Mouse (Mus musculus) layer of hippocampus, adult 9-10 months (tissue): ENCODE measurements around the gene Ccdc159.

Experiments used
- DNase-seq: peaks from one replicate; pipeline ENCODE4 v3.0.0; 2022; ENCODE audit warnings: low spot score

Gene Ccdc159

DNA sequence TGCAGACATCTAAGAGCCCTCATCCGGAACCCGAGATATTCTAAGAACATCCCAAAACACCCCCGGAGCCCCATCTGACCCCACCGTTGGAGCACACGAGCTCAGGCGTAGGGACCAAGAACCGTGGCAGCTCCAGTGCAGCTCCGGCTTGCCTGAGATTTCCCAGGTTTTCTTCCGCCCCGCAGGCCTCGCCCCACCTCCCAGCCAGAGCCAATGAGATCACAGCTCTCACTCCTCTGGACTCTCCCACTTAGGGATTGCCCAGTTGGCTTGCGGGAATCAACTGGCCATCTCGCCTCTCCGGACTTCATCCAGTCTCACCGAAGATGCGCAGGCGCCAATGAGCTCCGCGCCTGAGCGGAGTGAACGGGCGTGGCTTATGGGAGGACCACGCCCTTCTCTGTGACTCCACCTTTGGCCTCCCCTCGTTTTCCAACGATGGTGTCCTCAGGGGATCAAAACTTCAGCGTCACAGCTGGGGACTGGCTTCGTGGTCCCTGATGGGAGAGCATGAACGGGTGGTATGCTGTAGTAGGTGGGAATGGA is at the start of gene Ccdc159, which contains the start of gene Tmem205:
TSS of gene Ccdc159 (plus strand) at position 264 of the 546 bp plus-strand sequence.
TSS of gene Tmem205 (minus strand) at position 349 of the 546 bp plus-strand sequence.
- DNase-seq: peak; percentile 83

DNA sequence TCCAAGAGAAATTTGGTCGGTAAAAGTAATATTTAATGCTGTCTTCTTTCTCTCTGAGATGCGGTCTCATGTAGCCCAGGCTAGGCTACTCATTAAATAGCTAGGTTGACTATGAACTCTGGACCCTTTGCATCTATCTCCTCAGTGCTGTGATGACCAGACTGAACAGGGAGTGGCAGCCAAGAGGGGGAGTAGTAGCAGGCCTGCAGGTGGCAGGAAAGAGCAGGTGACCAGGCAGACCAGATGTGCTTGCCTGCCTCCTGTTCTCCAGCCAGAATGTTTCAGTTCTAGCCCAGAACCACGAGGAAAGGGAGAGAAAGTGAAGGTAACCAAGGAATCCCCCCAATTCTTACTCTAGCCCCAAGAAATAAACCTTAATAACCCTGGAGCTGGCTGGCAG is 38.0 kb upstream of the Ccdc159 start:
- no peak for DNase-seq

DNA sequence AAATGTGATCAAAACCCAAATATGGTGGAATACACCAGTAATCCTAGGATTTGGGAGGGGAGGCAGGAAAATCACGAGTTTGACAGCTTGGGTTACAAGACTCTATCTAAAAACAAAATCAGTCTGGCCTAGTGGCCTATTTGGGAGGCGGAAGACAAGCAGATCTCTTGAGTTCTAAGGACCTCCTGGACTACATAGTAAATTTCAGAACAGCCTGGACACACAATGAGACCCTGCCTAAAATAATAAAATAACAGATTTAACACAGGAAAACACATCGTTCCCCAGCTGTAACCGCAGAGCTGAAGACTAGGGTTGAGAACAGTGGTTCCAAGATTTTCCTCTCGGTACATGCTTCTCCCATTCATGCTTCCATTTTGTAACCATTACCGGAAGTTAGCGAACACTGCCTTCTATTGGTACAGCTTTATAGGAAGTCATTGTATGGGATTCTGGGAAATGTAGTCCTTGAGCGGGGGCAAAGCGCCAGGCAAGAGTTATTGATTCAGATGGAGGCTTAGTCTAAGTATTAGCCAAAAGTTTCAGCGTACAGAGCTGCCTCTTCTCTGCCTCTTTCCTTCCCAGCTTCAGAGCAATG is 25.9 kb upstream of the Ccdc159 start:
- DNase-seq: peak; percentile 83

DNA sequence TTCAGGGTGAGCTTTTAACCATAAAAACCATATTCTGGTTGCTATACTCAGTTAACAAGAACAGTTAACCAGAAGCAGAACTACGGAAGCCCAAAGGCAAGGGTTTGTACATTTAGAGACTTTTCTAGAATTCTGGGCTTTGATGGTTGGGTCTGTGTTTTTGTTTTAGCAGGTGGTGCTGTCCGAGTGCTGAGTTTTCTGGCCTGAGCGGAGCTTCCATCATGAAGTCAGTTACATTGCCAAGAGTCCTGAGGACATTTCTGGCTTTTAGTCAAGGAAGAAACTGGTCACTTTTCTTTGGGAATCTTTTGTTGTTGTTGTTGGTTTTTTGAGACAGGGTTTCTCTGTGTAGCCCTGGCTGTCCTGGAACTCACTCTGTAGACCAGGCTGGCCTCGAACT is 23.2 kb upstream of the Ccdc159 start:
- no peak for DNase-seq

DNA sequence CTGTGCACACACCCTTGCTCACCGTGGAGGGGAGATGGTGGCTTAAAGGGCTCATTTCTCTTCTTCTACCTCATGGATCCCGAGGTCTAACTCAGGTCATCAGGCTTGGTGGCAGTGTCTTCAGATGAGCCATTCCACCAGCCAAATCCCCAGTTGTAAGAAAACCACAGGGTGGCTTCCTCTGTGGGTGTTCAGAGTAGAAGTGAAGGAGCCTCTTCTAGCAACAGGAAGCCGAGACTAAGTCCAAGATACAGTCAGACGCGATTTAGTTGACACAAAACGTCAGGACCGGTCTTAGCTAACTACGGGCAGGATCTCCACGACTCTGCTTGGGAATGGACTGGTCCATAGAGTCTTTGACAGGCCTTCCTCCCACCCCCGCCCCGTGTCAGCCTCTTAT is 19.1 kb upstream of the Ccdc159 start:
- DNase-seq: no peak

DNA sequence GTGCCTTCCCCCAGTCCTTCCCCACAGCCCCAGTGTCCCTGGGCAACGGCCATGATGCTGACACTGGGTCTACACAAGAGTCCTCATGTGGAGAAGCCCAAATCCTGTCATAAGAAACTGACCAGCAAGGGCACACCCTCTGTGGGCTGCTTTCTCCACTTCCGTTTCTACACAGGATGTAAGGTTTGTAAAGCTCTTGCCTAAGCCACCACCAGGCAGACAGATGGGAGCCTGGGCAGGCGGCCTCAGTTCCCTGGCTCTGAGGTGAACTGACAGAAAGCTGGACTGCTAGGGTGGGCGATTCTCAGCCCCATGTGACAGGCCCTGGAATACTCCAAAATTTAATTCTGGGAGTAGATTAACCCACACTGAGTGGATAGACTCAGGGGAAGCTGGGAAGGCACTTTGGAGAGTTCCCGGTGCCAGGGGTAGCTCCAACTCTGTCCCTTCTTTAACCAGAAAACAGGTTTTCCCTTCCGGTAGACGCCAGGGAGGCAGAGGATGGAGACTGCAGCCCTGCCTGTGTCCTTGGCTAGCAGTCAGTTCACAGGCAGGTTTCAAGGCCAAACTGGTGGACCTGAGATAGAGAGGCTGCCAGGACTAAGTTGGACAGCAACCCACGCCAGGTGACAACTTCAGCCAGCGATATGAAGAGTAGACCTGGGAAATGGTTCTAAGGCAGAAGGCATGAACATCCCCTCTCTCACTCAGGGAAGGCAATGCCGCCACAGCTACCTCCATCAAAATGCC is 17.6 kb upstream of the Ccdc159 start:
- no peak for DNase-seq

DNA sequence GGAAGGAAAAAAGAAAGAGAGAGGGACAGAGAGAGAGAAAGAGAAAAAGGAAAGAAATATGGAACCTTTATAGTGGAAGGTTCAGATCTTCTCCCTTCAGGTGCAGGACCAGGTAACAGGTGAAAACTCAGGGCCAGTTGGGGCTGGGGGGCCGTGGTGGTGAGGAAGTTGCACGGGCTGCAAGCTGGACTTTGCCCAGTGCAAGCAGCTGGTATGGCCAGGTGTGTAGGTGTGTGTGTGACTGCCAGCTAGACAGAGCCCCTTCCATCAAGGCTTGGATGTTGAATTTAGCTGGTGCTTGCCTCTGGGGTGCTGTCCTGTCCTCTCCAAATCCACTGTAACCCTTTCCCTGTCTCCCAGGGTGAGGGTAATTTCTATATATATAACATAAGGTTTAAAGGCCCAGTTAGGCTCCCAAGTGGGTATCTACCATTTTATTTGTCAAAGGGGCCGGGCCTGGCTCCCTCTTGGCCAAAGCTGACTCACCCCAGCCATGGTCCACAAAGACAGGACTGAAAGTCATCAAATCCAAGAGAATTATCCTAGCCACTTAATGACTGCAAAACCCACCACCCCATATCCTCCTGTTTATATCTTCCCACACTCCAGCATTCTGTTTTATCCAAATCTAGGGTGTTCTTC is 10.3 kb upstream of the Ccdc159 start:
- no peak for DNase-seq

DNA sequence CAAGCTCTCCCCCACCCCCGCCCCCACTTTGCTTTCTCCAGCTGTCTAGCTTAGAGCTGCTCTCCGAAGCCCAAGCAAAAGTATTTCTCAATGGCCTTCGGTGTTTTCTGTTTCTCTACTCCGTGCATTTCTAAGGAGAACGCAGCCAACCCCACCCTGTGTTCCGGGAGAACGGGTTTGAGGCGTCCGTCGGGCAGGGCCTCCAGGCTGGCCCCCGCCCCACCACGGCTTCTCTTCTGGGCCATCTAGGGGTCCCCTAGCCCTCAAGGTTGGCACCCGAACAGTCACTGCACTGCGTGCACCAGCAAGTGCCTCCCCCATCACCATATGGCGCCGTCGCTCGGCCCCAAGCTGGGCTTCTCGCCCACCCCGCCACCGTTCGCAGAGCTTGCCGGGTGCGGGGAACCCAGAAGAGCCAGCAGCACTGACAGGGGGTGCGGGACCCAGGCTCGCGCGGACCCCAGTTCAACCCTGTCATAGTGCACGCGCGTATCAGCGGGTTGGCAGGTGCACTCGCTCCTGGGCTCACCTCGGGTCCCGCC is 9.7 kb upstream of the Ccdc159 start:
- peak; percentile 53 for DNase-seq

DNA sequence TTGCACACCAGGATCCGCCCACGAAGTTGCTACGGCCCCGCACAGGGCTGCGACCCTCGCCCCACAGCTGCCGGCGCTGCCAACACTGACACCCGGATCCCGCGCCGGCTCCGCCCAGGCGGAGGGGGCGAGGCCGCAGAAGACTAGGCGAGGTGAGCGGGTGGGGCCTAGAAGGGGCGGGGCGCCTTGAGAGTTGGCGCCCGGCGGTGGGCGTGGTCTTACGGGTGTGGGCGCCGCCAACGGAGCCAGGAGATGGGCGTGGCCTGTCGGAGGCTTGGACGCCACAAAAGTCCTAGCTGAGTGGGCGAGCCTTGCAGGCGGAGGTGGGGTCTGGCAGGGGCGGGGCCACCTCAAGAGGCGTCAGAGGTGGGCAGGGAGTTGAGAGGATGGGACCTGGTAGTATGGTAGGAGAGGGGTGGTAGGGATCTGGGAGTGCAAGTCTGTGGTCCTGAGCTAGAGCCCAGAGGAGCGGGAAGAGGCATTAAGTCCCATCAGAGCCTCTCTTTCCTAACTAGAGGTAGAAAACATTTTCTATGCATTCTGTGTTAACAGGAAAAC is 9.2 kb upstream of the Ccdc159 start, which contains the start of gene Rab3d:
TSS of gene Rab3d (minus strand) at position 158 of the 558 bp plus-strand sequence.
- peak; percentile 70 for DNase-seq

DNA sequence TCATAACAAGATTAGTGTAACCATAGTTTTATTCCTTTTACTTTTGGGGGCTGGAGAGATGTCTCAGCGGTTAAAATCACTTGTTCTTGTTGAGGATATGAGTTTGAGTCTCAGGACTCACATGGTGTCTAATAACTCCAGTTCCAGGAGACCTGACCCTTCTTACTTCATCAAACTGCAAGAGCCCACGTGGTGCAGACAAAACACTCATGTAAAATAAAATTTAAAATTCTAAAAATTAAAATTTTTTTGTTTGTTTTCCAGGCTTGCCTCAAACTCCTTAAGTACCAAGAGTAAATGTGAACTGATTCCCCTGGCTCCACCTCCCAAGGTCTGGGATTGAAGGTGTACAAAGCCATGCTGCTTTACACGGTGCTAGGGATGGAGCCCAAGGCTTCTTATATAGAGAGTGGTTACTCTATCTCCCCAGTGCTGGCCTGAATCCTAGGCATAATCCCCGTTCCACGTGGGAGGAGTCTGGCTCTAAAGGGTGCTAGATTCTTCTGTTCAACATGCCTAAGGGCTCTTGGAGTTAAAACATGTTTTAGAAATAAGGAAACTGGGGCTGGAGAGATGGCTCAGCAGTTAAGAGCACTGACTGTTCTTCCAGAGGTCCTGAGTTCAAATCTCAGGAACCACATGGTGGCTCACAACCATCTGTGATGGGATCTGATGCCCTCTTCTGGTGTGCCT is 8.4 kb upstream of the Ccdc159 start:
- no peak for DNase-seq

DNA sequence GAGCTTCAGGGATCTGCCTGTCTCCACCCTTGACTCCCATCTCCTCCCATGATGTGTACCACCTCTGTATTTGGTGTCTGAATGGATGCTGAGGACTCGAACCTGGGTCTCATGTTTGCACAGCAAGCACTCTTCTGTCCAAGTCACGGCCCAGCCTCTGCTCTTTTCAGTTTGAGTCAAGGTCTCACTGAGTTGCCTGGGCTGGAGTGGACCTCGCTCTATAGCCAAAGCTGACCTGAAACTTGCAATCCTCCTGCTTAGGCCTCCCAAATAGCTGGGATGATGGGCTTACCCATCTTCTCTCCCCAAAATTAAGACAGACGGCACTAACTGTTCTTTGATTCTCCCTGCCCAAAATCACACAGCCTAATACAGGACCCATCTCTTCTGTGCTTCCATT is 4.2 kb upstream of the Ccdc159 start:
- DNase-seq: no peak

DNA sequence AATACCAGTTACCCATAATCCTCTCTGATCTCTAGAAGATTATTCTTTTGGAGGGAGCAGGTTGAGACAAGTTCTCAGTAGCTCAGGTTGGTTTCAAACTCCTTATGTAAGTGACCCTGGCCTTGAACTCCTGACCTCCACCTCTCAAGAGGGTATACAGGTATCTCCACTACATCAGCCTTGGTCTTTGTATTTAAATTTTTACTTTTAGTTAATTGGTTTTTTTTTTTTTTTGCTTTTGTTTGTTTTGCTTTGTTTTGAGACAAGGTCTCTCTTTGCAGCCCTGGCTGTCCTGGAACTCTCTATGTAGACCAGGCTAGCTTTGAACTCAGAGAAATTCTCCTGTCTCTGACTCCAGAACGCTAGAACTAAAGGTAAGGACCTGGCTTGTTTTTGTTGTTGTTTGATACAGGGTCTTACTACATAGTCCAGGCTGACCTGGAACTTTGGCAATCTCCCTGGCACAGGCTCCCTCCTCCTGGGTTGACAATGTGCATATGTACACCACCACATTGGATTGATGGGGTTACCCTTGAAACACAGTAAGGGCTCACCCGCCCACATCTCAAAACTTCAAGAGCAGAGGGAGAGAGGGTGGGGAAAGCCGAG is 3.7 kb upstream of the Ccdc159 start:
- no peak for DNase-seq

DNA sequence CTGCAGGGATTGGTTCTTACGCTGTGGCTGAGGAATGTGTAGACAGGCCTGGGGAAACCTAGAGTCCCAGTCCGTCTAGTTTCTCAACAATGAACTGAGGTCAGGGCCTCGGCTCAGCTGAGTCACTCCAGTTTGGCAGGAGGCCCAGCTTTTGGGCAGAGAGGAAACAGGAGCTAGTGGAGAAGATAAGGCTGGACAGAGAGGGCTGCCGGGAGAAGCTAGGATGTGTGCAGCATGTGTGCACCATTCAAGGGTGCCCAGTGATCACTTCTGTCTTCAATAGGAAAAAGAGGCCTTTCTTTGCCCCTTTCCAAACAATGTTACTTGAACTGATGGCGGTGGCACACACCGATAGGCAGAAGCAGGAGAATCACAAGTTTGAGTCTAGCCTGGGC is 3.2 kb upstream of the Ccdc159 start:
- no peak for DNase-seq

DNA sequence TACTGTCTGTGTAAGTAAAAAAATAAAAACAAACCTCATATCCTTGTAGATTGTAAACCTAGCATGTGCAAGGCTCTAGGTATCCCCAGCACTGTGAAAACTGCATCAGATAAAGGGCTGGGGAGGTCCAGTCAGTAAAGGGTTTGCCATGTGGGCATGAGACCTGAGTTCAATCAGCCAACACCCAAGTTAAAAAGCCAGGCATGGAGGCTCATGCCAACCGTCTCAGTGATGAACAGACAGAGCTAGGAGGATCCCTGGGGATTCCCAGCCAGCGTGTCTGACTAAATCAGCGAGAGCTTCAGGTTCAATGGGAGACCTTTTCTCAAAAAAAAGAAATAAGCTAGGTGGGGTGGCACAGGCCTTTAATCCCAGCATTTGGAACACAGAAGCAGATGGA is 2.2 kb upstream of the Ccdc159 start:
- no peak for DNase-seq

DNA sequence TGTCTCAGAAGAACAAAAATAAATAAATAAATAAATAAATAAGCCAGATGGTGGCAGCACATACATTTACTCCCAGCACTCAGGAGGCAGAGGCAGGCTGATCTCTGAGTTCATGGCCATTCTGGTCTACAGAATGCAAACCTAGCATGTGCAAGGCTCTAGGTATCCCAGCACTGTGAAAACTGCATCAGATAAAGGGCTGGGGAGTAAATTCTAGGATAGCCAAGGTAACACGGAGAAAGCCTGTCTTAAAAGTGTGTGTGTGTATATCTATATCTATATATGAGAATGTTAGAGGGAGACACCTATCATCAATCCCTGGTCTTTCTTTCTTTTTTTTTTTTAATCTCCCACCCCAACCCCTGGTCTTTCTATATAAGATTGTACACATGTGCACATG is 1.8 kb upstream of the Ccdc159 start:
- no peak for DNase-seq

DNA sequence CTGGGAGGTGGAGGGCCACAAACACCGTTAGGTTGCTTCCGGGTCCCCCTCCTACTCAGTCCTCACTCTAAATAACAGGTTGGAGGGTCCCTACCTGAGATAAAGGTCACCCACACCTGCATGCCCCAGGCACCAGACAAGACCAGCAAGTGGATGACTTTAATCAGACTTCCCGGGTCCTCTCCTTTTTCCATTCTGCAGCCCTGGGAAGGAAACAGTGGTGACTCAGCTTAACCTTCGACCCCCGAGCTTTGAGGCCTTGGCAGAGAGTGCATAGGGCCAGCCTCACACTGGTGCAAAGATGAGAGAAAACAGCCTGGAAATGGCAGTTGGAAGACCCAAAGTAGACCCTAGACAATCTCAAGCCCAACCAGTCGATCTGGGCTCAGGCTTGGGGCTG is 1.1 kb upstream of the Ccdc159 start:
- no peak for DNase-seq

DNA sequence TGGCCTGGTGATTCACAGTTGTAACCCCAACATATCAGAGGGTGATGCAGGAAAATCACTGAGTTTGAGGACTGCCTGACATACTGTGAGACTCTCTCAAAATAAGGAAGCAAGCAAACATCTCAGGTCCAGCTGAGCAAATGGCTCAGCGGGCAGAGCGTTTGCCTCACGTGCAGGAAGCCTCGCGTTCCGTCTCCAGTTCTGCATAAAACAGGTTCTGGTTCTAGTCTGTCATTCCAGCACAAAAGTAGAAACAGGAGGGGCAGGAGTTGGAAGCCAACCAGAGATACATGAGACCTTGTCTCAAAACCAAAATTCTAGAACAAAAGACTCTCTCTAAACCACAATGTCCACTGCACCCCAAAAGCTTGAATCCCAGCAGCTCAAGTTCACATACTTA is 487 bp upstream of the Ccdc159 start:
- DNase-seq: no peak

DNA sequence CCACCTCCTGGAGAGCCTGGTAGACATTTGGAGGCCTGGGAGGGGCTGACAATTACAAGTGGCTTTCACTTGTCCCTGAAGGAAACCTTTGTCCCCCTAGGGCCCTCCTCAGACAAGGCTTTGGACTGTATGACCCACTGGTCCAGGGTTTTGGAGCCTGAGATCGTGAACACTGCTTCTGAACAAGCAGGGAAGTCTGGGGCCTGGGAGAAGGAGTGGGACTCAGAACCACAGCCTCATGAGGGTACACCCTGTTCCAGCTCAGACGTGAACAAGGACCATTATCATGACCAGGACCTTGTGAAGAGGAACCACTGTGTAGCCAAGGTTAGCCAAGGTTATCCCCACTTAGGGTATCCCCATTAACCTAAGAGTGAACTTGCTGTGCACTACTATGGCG is 1.9 kb downstream of the Ccdc159 start:
- no peak for DNase-seq

DNA sequence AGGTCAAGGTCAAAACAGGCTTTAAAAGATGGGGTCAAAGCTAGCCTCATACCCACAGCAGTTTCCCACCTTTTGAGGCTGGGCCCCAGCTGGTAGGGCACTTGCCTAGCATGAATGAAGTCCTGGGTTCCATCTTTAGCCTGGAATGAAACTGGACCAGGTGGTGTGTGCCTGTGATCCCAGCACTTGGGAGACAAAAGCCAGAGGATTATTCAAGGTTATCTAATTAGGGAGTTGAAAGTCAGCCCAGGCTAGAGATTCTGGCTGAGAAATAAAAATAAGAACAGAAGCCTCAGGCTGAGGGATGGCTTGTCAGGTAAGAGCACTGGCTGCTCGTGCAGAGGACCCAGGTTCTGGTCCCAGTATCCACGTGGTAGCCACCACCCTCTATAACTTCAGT is 4.7 kb downstream of the Ccdc159 start:
- no peak for DNase-seq

DNA sequence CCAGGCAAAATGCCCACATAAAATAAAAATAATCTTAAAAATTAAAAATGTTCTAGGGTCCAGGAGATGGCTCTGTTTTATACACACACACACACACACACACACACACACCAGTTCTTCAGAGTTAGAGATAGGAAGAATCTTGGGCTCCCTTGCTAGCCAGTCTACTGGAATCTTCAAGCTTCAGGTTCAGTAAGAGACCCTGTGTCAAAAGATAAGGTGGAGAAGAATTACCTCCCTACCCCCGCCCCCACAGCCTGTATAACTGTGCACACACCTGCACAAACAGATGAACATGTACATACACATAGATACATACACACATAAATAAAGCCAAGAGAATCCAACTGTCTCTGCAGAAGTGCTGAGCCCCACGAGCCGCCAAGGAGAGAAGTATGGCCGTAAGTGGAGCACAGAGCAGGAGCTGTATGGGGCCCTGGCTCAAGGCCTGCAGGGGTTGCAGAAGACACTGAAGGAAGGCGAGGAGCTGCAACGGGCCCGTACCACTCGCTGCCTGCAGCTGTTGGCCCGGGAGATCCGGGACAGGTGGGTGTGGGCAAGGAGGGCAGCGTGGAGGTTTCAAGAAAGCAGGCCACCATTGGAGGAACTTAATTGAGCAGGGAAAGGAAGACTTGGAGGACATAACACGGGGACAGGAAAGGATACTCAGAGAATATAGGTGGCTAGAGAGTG is 5.3 kb downstream of the Ccdc159 start:
- DNase-seq: no peak

DNA sequence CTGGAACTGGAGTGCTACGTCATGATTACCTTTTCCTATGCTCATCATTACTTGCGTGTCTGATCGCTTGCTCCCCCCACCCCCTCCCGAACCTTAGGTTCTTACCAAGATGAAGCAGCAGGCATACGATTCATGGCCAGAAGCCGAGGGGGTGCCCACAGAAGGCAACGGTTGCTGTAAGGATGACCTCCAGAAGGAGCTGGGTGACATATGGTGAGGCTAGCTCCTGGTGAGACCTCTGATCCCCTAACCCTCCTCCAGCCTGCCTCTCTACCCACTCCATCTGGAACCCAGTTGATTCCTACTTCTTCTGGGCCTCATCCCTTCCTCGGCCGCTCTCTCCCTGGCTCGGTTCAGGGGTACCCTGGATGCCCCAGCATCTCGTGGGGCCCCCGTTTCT is 6.8 kb downstream of the Ccdc159 start:
- no peak for DNase-seq
